Mouse (Mus musculus) retina, postnatal 7 days (tissue): Measurements from ENCODE around the gene Oog3.

Experiments used
- DNase-seq: peaks from one replicate; pipeline ENCODE4 v3.0.0-alpha.2; 2012; ENCODE audit warnings: low read depth, low spot score

Oog3 gene

DNA sequence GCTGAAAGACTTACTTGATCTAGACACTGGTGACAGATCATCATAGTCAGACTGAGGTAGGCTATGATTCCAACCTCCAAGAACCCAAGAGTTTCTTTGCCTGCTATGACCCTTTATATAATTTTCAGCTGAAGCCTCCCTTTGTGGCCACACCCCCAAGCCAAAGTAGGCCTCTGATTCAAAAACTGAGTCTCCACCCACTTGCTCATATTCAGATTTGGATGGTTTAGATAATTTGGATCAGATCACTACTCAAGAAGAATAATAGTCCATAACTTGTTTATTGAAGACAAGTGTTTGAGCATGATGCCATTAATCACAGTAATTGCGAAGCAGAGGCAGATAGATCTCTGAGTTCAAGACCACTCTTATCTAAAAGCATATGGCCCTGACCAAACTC is at the start of gene Oog3:
Gene Oog3 (minus strand): TSS at position 101 of the 400 bp plus-strand sequence.
- DNase-seq = no peak

DNA sequence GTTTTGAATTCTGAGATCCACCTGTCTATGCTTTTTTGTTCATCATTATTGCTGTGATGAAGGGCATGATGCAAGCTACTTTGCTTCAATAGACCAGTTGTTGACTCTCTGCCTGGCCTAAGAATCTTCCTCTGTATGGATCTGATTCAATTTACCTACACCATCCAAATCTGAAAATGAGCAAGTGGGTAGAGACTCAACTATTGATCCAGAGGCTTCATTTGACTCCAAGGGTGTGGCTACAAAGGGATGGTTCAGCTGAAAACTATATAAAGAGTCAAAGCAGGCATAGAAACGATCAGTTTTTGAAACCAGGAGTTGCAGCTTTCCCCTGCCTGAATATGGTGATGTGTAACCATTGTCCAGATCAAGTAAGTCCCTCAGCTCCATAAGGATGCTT is 28.0 kb upstream of the Oog3 start, which contains the start of gene Oog2:
Gene Oog2 (plus strand): TSS at position 301 of the 400 bp plus-strand sequence.
- no peak for DNase-seq
